Mouse (Mus musculus): ENCODE results near the gene Sppl2c. TPM values are rescaled to one million over a fixed set of nuclear protein-coding genes. Genes with fewer than 3 reads are reported as not detected.
A peak's percentile ranks its signal among the peaks of the same experiment; 100 is the strongest.

The Sppl2c gene
- polyA plus RNA-seq, 1 experiment from 2014 or later: not detected

- Histone ChIP-seq H3K9ac (ENCODE audit: low read depth, low read length) (no peak overlapping the region), H3K27me3 (ENCODE audit: control insufficient read depth, insufficient read depth, low read depth, low read length) (peaks cover 61% of the 10 kb centered on the region), H3K4me3 (ENCODE audit: low read depth, low read length) (peak overlapping the region; percentile 66), H3K27ac (ENCODE audit: low read length) (no peak overlapping the region), H3K4me1 (ENCODE audit: control insufficient read depth, low read depth, low read length) (peaks cover 4% of the 10 kb centered on the region), H3K36me3 (ENCODE audit: control insufficient read depth, insufficient read depth) (no peaks in the 10 kb centered on the region), H3K9me3 (replicated peaks; ENCODE audit: control insufficient read depth, low read length) (no peaks in the 10 kb centered on the region), H3K4me2 (ENCODE audit: low read depth, low read length) (peak overlapping the region; percentile 79)
- no peak for ATAC-seq (ENCODE audit: low read depth)
- 2% methylated on average over 70 of the region's 72 CpGs for WGBS (ENCODE audit: insufficient replicate concordance)
Observed at GRCm38 (mm10) chr11:104232141-104233061, 46.3 kb downstream of the Sppl2c start.

DNA sequence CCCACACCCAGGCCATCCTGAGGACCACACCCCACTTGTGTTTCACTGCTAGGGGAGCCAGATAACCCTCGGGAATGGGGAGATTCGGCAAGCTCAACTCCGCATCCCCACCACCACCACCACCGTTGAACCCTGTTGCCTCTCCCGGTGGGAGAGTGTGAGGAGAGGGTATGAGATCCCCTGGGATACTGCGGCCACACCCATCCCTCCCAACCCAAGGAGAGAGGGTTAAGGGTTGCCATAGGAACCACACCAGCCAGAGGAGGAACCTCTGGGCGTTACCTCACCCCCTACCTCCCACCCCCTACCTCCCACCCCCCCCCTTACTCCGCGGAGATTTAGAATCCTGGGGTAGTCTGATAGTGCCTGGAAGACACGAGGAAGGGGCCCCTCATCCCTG is 47.0 kb downstream of the Sppl2c start:
- H3K9me3 ChIP-seq (replicated peaks; ENCODE audit: control insufficient read depth, low read length): no peaks in the 10 kb centered on the region
- H3K27ac ChIP-seq (ENCODE audit: low read length): no peak overlapping the region
- no peak for ATAC-seq (ENCODE audit: low read depth)
- 4% methylated on average over 10 of the region's 10 CpGs for WGBS (ENCODE audit: insufficient replicate concordance)
- H3K4me1 ChIP-seq (ENCODE audit: control insufficient read depth, low read depth, low read length): peaks cover 4% of the 10 kb centered on the region
- no peak overlapping the region for H3K4me2 ChIP-seq (ENCODE audit: low read depth, low read length)
- no peaks in the 10 kb centered on the region for H3K36me3 ChIP-seq (ENCODE audit: control insufficient read depth, insufficient read depth)
- H3K9ac ChIP-seq (ENCODE audit: low read depth, low read length): no peak overlapping the region
- peaks cover 61% of the 10 kb centered on the region for H3K27me3 ChIP-seq (ENCODE audit: control insufficient read depth, insufficient read depth, low read depth, low read length)
- no peak overlapping the region for H3K4me3 ChIP-seq (ENCODE audit: low read depth, low read length)

DNA sequence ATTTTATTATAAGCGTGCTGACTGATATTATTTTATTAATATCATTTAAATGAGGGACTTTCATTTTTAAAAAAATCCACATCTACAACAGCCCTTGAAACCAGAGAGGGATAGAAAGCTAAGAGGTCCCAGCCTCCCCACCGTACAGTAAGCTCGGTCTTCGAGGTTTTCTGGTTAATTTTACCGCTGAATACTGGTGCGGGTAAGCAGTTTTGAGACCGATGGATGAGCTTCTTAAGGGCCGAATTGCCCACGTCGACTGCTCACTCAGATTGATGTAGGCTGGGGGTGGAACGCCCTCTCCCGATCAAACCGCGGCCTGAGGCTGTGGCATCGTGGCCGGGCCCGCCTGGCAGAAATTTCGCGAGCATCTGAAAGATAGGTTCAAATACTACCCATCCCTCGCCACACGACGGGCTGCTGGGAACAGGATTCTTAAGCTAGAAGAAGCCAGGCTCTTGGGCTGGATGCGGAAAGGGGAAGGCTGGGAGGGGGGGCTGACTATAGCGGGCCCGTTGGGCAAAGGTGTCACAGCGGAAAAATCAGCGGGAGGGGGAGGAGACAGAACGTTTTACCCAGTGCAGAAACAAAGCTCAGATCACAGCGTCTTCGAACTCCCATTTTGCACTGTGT is 47.6 kb downstream of the Sppl2c start:
- peaks cover 61% of the 10 kb centered on the region for H3K27me3 ChIP-seq (ENCODE audit: control insufficient read depth, insufficient read depth, low read depth, low read length)

DNA sequence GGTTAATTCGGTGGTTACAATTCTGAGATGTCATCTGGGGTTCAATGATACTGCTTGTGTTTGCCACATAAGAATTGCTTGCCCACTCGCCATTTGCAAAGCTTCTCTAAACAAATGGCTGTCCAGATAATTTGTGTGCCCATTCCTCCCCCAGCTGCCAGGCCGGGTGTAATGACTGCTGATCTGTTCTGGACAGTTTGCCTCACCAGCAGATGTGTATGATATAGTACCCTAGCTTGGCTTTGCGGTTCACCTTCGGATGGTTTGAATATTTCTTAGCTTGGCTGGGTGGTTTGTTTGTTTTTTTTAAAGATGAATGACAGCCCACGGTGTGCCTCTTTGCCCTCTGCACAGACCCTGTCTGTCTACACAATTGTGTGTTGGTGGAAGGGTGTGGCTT is 48.6 kb downstream of the Sppl2c start:
- H3K4me3 ChIP-seq (ENCODE audit: low read depth, low read length): no peak overlapping the region
- 30% methylated on average over 6 of the region's 6 CpGs for WGBS (ENCODE audit: insufficient replicate concordance)
- H3K4me1 ChIP-seq (ENCODE audit: control insufficient read depth, low read depth, low read length): peaks cover 4% of the 10 kb centered on the region
- H3K36me3 ChIP-seq (ENCODE audit: control insufficient read depth, insufficient read depth): no peaks in the 10 kb centered on the region
- H3K27ac ChIP-seq (ENCODE audit: low read length): no peak overlapping the region
- H3K27me3 ChIP-seq (ENCODE audit: control insufficient read depth, insufficient read depth, low read depth, low read length): peaks cover 59% of the 10 kb centered on the region
- H3K4me2 ChIP-seq (ENCODE audit: low read depth, low read length): no peak overlapping the region
- no peak for ATAC-seq (ENCODE audit: low read depth)
- no peak overlapping the region for H3K9ac ChIP-seq (ENCODE audit: low read depth, low read length)
- no peaks in the 10 kb centered on the region for H3K9me3 ChIP-seq (replicated peaks; ENCODE audit: control insufficient read depth, low read length)

More for the DNA sequence above, 47.6 kb downstream of the Sppl2c start:
- Histone ChIP-seq H3K9ac (ENCODE audit: low read depth, low read length) (no peak overlapping the region), H3K4me1 (ENCODE audit: control insufficient read depth, low read depth, low read length) (peaks cover 4% of the 10 kb centered on the region), H3K27ac (ENCODE audit: low read length) (no peak overlapping the region), H3K9me3 (replicated peaks; ENCODE audit: control insufficient read depth, low read length) (no peaks in the 10 kb centered on the region), H3K4me3 (ENCODE audit: low read depth, low read length) (no peak overlapping the region), H3K4me2 (ENCODE audit: low read depth, low read length) (no peak overlapping the region), H3K36me3 (ENCODE audit: control insufficient read depth, insufficient read depth) (no peaks in the 10 kb centered on the region)
- 5% methylated on average over 30 of the region's 30 CpGs for WGBS (ENCODE audit: insufficient replicate concordance)
- no peak for ATAC-seq (ENCODE audit: low read depth)

- H3K9ac ChIP-seq (ENCODE audit: low read depth, low read length): no peak overlapping the region
- WGBS (ENCODE audit: insufficient replicate concordance): 37% methylated on average over 2 of the region's 2 CpGs
- H3K27ac ChIP-seq (ENCODE audit: low read length): no peak overlapping the region
- H3K27me3 ChIP-seq (ENCODE audit: control insufficient read depth, insufficient read depth, low read depth, low read length): peaks cover 53% of the 10 kb centered on the region
- H3K4me3 ChIP-seq (ENCODE audit: low read depth, low read length): no peak overlapping the region
- H3K36me3 ChIP-seq (ENCODE audit: control insufficient read depth, insufficient read depth): no peaks in the 10 kb centered on the region
- peaks cover 4% of the 10 kb centered on the region for H3K4me1 ChIP-seq (ENCODE audit: control insufficient read depth, low read depth, low read length)
- H3K9me3 ChIP-seq (replicated peaks; ENCODE audit: control insufficient read depth, low read length): no peaks in the 10 kb centered on the region
- no peak for ATAC-seq (ENCODE audit: low read depth)
- H3K4me2 ChIP-seq (ENCODE audit: low read depth, low read length): no peak overlapping the region
Observed at GRCm38 (mm10) chr11:104235881-104236280, 49.8 kb downstream of the Sppl2c start.

- Histone ChIP-seq H3K4me2 (ENCODE audit: low read depth, low read length) (no peak overlapping the region), H3K4me1 (ENCODE audit: control insufficient read depth, low read depth, low read length) (no peaks in the 10 kb centered on the region; the same call in 1 of the 2 replicates), H3K27ac (ENCODE audit: low read length) (no peak overlapping the region), H3K27me3 (ENCODE audit: control insufficient read depth, insufficient read depth, low read depth, low read length) (peaks cover 40% of the 10 kb centered on the region), H3K4me3 (ENCODE audit: low read depth, low read length) (no peak overlapping the region), H3K9ac (ENCODE audit: low read depth, low read length) (no peak overlapping the region), H3K9me3 (replicated peaks; ENCODE audit: control insufficient read depth, low read length) (no peaks in the 10 kb centered on the region), H3K36me3 (ENCODE audit: control insufficient read depth, insufficient read depth) (no peaks in the 10 kb centered on the region)
- ATAC-seq (ENCODE audit: low read depth): no peak
- 49% methylated on average over 7 of the region's 7 CpGs for WGBS (ENCODE audit: insufficient replicate concordance)
Observed at GRCm38 (mm10) chr11:104237226-104237625, 51.1 kb downstream of the Sppl2c start.

- no peaks in the 10 kb centered on the region for H3K4me1 ChIP-seq (ENCODE audit: control insufficient read depth, low read depth, low read length)
- H3K9ac ChIP-seq (ENCODE audit: low read depth, low read length): no peak overlapping the region
- no peak overlapping the region for H3K4me3 ChIP-seq (ENCODE audit: low read depth, low read length)
- H3K9me3 ChIP-seq (replicated peaks; ENCODE audit: control insufficient read depth, low read length): no peaks in the 10 kb centered on the region
- WGBS (ENCODE audit: insufficient replicate concordance): 45% methylated on average over 12 of the region's 13 CpGs
- H3K36me3 ChIP-seq (ENCODE audit: control insufficient read depth, insufficient read depth): no peaks in the 10 kb centered on the region
- no peak overlapping the region for H3K4me2 ChIP-seq (ENCODE audit: low read depth, low read length)
- ATAC-seq (ENCODE audit: low read depth): no peak
- H3K27me3 ChIP-seq (ENCODE audit: control insufficient read depth, insufficient read depth, low read depth, low read length): peaks cover 31% of the 10 kb centered on the region
- no peak overlapping the region for H3K27ac ChIP-seq (ENCODE audit: low read length)
Observed at GRCm38 (mm10) chr11:104237958-104238747, 52.0 kb downstream of the Sppl2c start.

Data from liver, embryonic 16.5 days (tissue).